Mouse (Mus musculus) heart, embryonic 11.5 days (tissue): ENCODE measurements at regions not wholly inside any gene's neighbourhood (a gene's known extent, or its start where the extent isn't known, plus 50 kb on each side); places are given as distances from the start of the nearest gene placed in this dataset.

Experiments used
- ATAC-seq: fragments of 200-750 bp; cut with Nextera tagmentation; replicated peaks from 2 replicates; pipeline ENCODE4 v1.8.0; 2017; ENCODE audit warnings: moderate library complexity; ENCODE audit not compliant: insufficient number of reproducible peaks, low FRiP score, low TSS enrichment
- H3K27ac ChIP-seq: fragments of 300-500 bp; sonication (generic); 2 replicates; pipeline ENCODE4 v1.5.1; 2014; ENCODE audit warnings: mild to moderate bottlenecking, low read depth, low read length
- H3K27me3 ChIP-seq: fragments of 300-500 bp; sonication (generic); 2 replicates; pipeline ENCODE4 v1.6.1; 2014; ENCODE audit warnings: mild to moderate bottlenecking, low read length, mixed read lengths; ENCODE audit not compliant: control insufficient read depth, insufficient read depth
- H3K36me3 ChIP-seq: fragments of 300-500 bp; sonication (generic); 2 replicates; pipeline ENCODE4 v1.6.1; 2014; ENCODE audit warnings: mild to moderate bottlenecking, low read length, moderate library complexity, mixed read lengths; ENCODE audit not compliant: control insufficient read depth, insufficient read depth
- H3K4me1 ChIP-seq: fragments of 300-500 bp; sonication (generic); 2 replicates; pipeline ENCODE4 v1.6.1; 2014; ENCODE audit warnings: low read length; ENCODE audit not compliant: control insufficient read depth, insufficient read depth
- H3K4me2 ChIP-seq: fragments of 300-500 bp; sonication (generic); 2 replicates; pipeline ENCODE4 v1.6.1; 2014; ENCODE audit warnings: mild to moderate bottlenecking, moderate library complexity
- H3K4me3 ChIP-seq: fragments of 300-500 bp; sonication (generic); 2 replicates; pipeline ENCODE4 v1.5.1; 2014; ENCODE audit warnings: low read depth, low read length
- H3K9ac ChIP-seq: fragments of 300-500 bp; sonication (generic); 2 replicates; pipeline ENCODE4 v1.6.1; 2014; ENCODE audit warnings: mild to moderate bottlenecking, low read depth, low read length, moderate library complexity
- H3K9me3 ChIP-seq: fragments of 300-500 bp; sonication (generic); replicated peaks from 2 replicates; pipeline ENCODE4 v1.6.1; 2016; ENCODE audit warnings: low read length; ENCODE audit not compliant: control insufficient read depth
- WGBS: fragments of 180-500 bp; shearing (Covaris S2); extraction: QIAGEN DNeasy Blood & Tissue Kit; methylation state at CpG from one replicate; pipeline ENCODE4 v1.1.7; 2014; ENCODE audit not compliant: insufficient replicate concordance; 5-methylcytosine and 5-hydroxymethylcytosine counted together

- no peak overlapping the region for H3K4me3 ChIP-seq
- no peaks in the 10 kb centered on the region for H3K9me3 ChIP-seq
- no peak for ATAC-seq
- H3K27ac ChIP-seq = no peak overlapping the region
- H3K4me2 ChIP-seq = no peak overlapping the region
- no peaks in the 10 kb centered on the region for H3K4me1 ChIP-seq
- H3K36me3 ChIP-seq = no peaks in the 10 kb centered on the region
- WGBS = 79% methylated on average over 1 of the region's 1 CpGs
- no peak overlapping the region for H3K9ac ChIP-seq
- H3K27me3 ChIP-seq = no peaks in the 10 kb centered on the region
Measured at GRCm38 (mm10) chr14:86233305-86233704, 907.7 kb downstream of the Diaph3 start.

GRCm38 (mm10) chr14:86230609-86231008 is 910.4 kb downstream of the Diaph3 start:
- no peaks in the 10 kb centered on the region for H3K27me3 ChIP-seq
- H3K36me3 ChIP-seq = no peaks in the 10 kb centered on the region
- no peaks in the 10 kb centered on the region for H3K4me1 ChIP-seq
- 55% methylated on average over 1 of the region's 1 CpGs for WGBS
- no peak for ATAC-seq
- no peaks in the 10 kb centered on the region for H3K9me3 ChIP-seq
- no peak overlapping the region for H3K27ac ChIP-seq
- H3K9ac ChIP-seq = no peak overlapping the region
- H3K4me2 ChIP-seq = no peak overlapping the region
- H3K4me3 ChIP-seq = no peak overlapping the region

GRCm38 (mm10) chr14:86229755-86230154 is 911.3 kb downstream of the Diaph3 start:
- H3K9ac ChIP-seq = no peak overlapping the region
- no peak overlapping the region for H3K27ac ChIP-seq
- no peaks in the 10 kb centered on the region for H3K36me3 ChIP-seq
- no peak for ATAC-seq
- no peaks in the 10 kb centered on the region for H3K27me3 ChIP-seq
- no peaks in the 10 kb centered on the region for H3K9me3 ChIP-seq
- H3K4me2 ChIP-seq = no peak overlapping the region
- no peaks in the 10 kb centered on the region for H3K4me1 ChIP-seq
- H3K4me3 ChIP-seq = no peak overlapping the region
- WGBS = 85% methylated on average over 2 of the region's 2 CpGs

GRCm38 (mm10) chr14:86215711-86216110 is 925.3 kb downstream of the Diaph3 start:
- H3K4me3 ChIP-seq = no peak overlapping the region
- no peaks in the 10 kb centered on the region for H3K27me3 ChIP-seq
- WGBS = 76% methylated on average over 9 of the region's 9 CpGs
- no peak overlapping the region for H3K27ac ChIP-seq
- no peak overlapping the region for H3K9ac ChIP-seq
- H3K4me1 ChIP-seq = no peaks in the 10 kb centered on the region
- ATAC-seq = no peak
- H3K4me2 ChIP-seq = no peak overlapping the region
- no peaks in the 10 kb centered on the region for H3K36me3 ChIP-seq
- no peaks in the 10 kb centered on the region for H3K9me3 ChIP-seq

GRCm38 (mm10) chr14:86211654-86212053 is 929.4 kb downstream of the Diaph3 start:
- ATAC-seq = no peak
- H3K4me2 ChIP-seq = no peak overlapping the region
- no peak overlapping the region for H3K4me3 ChIP-seq
- H3K9ac ChIP-seq = no peak overlapping the region
- no peaks in the 10 kb centered on the region for H3K36me3 ChIP-seq
- no peaks in the 10 kb centered on the region for H3K27me3 ChIP-seq
- H3K4me1 ChIP-seq = no peaks in the 10 kb centered on the region
- 91% methylated on average over 3 of the region's 3 CpGs for WGBS
- no peaks in the 10 kb centered on the region for H3K9me3 ChIP-seq
- no peak overlapping the region for H3K27ac ChIP-seq

- no peak overlapping the region for H3K4me3 ChIP-seq
- H3K9me3 ChIP-seq = no peaks in the 10 kb centered on the region
- H3K36me3 ChIP-seq = no peaks in the 10 kb centered on the region
- H3K9ac ChIP-seq = no peak overlapping the region
- WGBS = 66% methylated on average over 7 of the region's 7 CpGs
- H3K27me3 ChIP-seq = no peaks in the 10 kb centered on the region
- no peak overlapping the region for H3K4me2 ChIP-seq
- ATAC-seq = no peak
- no peaks in the 10 kb centered on the region for H3K4me1 ChIP-seq
- no peak overlapping the region for H3K27ac ChIP-seq
Measured at GRCm38 (mm10) chr14:86204582-86204981, 936.5 kb downstream of the Diaph3 start.

- no peak for ATAC-seq
- Histone ChIP-seq H3K36me3 (no peaks in the 10 kb centered on the region), H3K27me3 (no peaks in the 10 kb centered on the region), H3K9ac (no peak overlapping the region), H3K27ac (no peak overlapping the region), H3K4me3 (no peak overlapping the region), H3K4me1 (no peaks in the 10 kb centered on the region), H3K4me2 (no peak overlapping the region), H3K9me3 (no peaks in the 10 kb centered on the region)
- WGBS = 78% methylated on average over 4 of the region's 4 CpGs
Measured at GRCm38 (mm10) chr14:86197864-86198263, 943.2 kb downstream of the Diaph3 start.

- no peaks in the 10 kb centered on the region for H3K27me3 ChIP-seq
- H3K9me3 ChIP-seq = no peaks in the 10 kb centered on the region
- H3K36me3 ChIP-seq = no peaks in the 10 kb centered on the region
- no peak overlapping the region for H3K4me3 ChIP-seq
- no peak overlapping the region for H3K27ac ChIP-seq
- no peak for ATAC-seq
- no peak overlapping the region for H3K4me2 ChIP-seq
- H3K9ac ChIP-seq = no peak overlapping the region
- WGBS = 63% methylated on average over 4 of the region's 4 CpGs
- 0 out of 2 replicates have a peak, but pooled peaks cover 4% of the 10 kb centered on the region for H3K4me1 ChIP-seq
Measured at GRCm38 (mm10) chr14:86184663-86185381, 956.2 kb downstream of the Diaph3 start.

- no peak for ATAC-seq
- Histone ChIP-seq H3K36me3 (no peaks in the 10 kb centered on the region), H3K4me3 (no peak overlapping the region), H3K9me3 (no peaks in the 10 kb centered on the region), H3K9ac (no peak overlapping the region), H3K4me2 (no peak overlapping the region), H3K4me1 (0 out of 2 replicates have a peak, but pooled peaks cover 4% of the 10 kb centered on the region), H3K27ac (no peak overlapping the region), H3K27me3 (no peaks in the 10 kb centered on the region)
- WGBS = 65% methylated on average over 4 of the region's 4 CpGs
Measured at GRCm38 (mm10) chr14:86178517-86178916, 962.5 kb downstream of the Diaph3 start.
